Mouse (Mus musculus) small intestine, adult 2 months (tissue): Measurements from ENCODE around the gene Prkcg. TPM values are rescaled to one million over a fixed set of nuclear protein-coding genes. Genes with fewer than 3 reads are reported as not detected.

Experiments used
- H3K27ac ChIP-seq: fragments of 200-500 bp; 2 replicates; pipeline ENCODE4 v1.5.1; 2012; ENCODE audit warnings: low read depth, low read length, control low read depth, inconsistent platforms; ENCODE audit not compliant: insufficient read depth
- H3K27me3 ChIP-seq: fragments of 200-500 bp; 2 replicates; pipeline ENCODE4 v1.6.1; 2012; ENCODE audit warnings: mild to moderate bottlenecking, moderate library complexity, low read length, inconsistent platforms; ENCODE audit not compliant: control insufficient read depth, insufficient read depth
- H3K36me3 ChIP-seq: fragments of 200-500 bp; 2 replicates; pipeline ENCODE4 v1.6.1; 2012; ENCODE audit warnings: mild to moderate bottlenecking, low read length, control low read depth, inconsistent platforms; ENCODE audit not compliant: control insufficient read depth, insufficient read depth
- H3K4me1 ChIP-seq: fragments of 200-500 bp; 2 replicates; pipeline ENCODE4 v1.6.1; 2012; ENCODE audit warnings: low read length, inconsistent platforms, mixed read lengths; ENCODE audit not compliant: control insufficient read depth, insufficient read depth, insufficient read length
- H3K4me3 ChIP-seq: fragments of 200-500 bp; 2 replicates; pipeline ENCODE4 v1.5.1; 2012; ENCODE audit warnings: low read depth, mild to moderate bottlenecking, control low read depth, inconsistent platforms, low read length, moderate library complexity
- CTCF ChIP-seq: fragments of 200-500 bp; IDR thresholded peaks from 2 replicates; pipeline ENCODE4 v1.5.1; 2012; ENCODE audit warnings: low read depth, mild to moderate bottlenecking, control low read depth, inconsistent platforms, low read length, moderate library complexity, mixed read lengths; ENCODE audit not compliant: insufficient replicate concordance, insufficient read length; ENCODE audit errors: extremely low read depth
- POLR2A ChIP-seq: fragments of 200-500 bp; IDR thresholded peaks from 2 replicates; pipeline ENCODE4 v1.6.1; 2012; ENCODE audit warnings: low read depth, mild to moderate bottlenecking, control low read depth, inconsistent platforms, low read length, moderate library complexity
- WGBS: fragments of 180-500 bp; shearing (Covaris S2); methylation state at CpG from one replicate; pipeline ENCODE4 v1.1.7; 2018; 5-methylcytosine and 5-hydroxymethylcytosine counted together
- polyA plus RNA-seq: library from polyadenylated mRNA; depleted of rRNA; stranded (reverse); fragments of >200 nt; gene quantifications from 2 replicates; pipeline ENCODE4 v1.2.3, GENCODE M21; 2012

The Prkcg gene
- polyA plus RNA-seq, 1 experiment = 1.0 TPM

DNA sequence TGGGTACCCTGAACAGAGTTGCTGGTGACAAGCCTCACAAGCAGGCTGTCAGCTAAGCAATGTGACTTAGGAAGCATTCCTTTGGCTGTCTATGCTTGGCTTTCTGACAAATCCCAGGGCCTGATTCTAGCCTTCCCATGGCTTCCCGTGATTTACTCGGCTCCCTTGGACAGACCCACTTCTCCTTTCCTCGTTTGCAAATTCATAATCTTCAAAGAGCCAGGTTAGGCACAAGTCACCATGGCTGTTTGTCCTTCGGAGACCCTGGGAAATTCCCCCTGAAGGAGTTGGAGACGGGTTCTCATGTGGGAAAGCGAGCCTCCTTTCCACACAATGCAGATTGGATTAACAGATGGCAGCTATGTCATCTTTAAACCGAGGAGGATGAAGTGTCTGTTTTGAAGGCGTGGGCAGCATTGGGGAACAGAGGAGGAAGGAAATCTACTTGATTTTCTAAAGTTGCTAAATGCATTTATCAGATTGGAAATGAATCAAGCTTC lies 8.3 kb upstream of the Prkcg start:
- Histone ChIP-seq H3K4me3 (no peak overlapping the region), H3K4me1 (peaks cover 2% of the 10 kb centered on the region; the same call in 1 of the 2 replicates), H3K27me3 (no peaks in the 10 kb centered on the region), H3K36me3 (no peaks in the 10 kb centered on the region), H3K27ac (no peak overlapping the region)
- TF ChIP-seq CTCF = no peak
- no peak for TF ChIP-seq POLR2A
- WGBS = 41% methylated on average over 8 of the region's 8 CpGs

- TF ChIP-seq POLR2A = no peak
- no peak for TF ChIP-seq CTCF
- 81% methylated on average over 6 of the region's 6 CpGs for WGBS
Measured at GRCm38 (mm10) chr7:3281741-3282140, 7.2 kb upstream of the Prkcg start.

GRCm38 (mm10) chr7:3283081-3283875 lies 5.7 kb upstream of the Prkcg start:
- Histone ChIP-seq H3K4me1 (peaks cover 5% of the 10 kb centered on the region; the same call in 1 of the 2 replicates), H3K27me3 (no peaks in the 10 kb centered on the region), H3K4me3 (no peak overlapping the region), H3K27ac (no peak overlapping the region), H3K36me3 (no peaks in the 10 kb centered on the region)
- 84% methylated on average over 11 of the region's 11 CpGs for WGBS
- no peak for TF ChIP-seq CTCF
- TF ChIP-seq POLR2A = no peak

More at GRCm38 (mm10) chr7:3281741-3282140, 7.2 kb upstream of the Prkcg start:
- Histone ChIP-seq H3K4me3 (no peak overlapping the region), H3K4me1 (peaks cover 2% of the 10 kb centered on the region; the same call in 1 of the 2 replicates), H3K36me3 (no peaks in the 10 kb centered on the region), H3K27ac (0 out of 2 replicates have a peak overlapping the region, but pooled peaks have one; percentile 0), H3K27me3 (no peaks in the 10 kb centered on the region)

GRCm38 (mm10) chr7:3284604-3285003 lies 4.4 kb upstream of the Prkcg start:
- Histone ChIP-seq H3K4me1 (peaks cover 7% of the 10 kb centered on the region; the same call in 1 of the 2 replicates), H3K4me3 (no peak overlapping the region), H3K27me3 (no peaks in the 10 kb centered on the region), H3K27ac (no peak overlapping the region), H3K36me3 (no peaks in the 10 kb centered on the region)
- 46% methylated on average over 10 of the region's 10 CpGs for WGBS
- TF ChIP-seq POLR2A = no peak
- TF ChIP-seq CTCF = no peak

DNA sequence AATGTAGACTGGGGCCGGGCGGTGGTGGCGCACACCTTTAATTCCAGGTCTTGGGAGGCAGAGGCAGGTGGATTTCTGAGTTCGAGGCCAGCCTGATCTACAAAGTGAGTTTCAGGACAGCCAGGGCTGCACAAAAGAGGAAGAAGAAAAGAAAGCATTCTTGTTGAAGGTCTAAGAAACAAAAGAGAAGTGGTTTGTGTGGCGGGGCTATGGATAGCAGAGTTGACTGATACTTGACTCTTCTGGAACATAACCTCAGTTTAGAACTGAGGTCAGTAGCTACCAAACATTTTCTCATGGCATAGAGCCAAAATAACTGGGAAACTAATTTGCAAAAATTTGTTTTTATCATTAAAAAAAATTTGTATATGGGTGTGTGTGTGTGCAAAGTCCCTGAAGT lies 2.9 kb upstream of the Prkcg start:
- no peak overlapping the region for H3K27ac ChIP-seq
- no peaks in the 10 kb centered on the region for H3K36me3 ChIP-seq
- peaks cover 16% of the 10 kb centered on the region for H3K4me1 ChIP-seq
- no peak overlapping the region for H3K4me3 ChIP-seq
- H3K27me3 ChIP-seq = no peaks in the 10 kb centered on the region
- no peak for TF ChIP-seq POLR2A
- TF ChIP-seq CTCF = no peak
- 96% methylated on average over 5 of the region's 5 CpGs for WGBS

- H3K36me3 ChIP-seq = no peaks in the 10 kb centered on the region
- H3K4me3 ChIP-seq = no peak overlapping the region
- TF ChIP-seq CTCF (no peak), POLR2A (no peak)
Measured at GRCm38 (mm10) chr7:3287186-3287585, 1.8 kb upstream of the Prkcg start.

DNA sequence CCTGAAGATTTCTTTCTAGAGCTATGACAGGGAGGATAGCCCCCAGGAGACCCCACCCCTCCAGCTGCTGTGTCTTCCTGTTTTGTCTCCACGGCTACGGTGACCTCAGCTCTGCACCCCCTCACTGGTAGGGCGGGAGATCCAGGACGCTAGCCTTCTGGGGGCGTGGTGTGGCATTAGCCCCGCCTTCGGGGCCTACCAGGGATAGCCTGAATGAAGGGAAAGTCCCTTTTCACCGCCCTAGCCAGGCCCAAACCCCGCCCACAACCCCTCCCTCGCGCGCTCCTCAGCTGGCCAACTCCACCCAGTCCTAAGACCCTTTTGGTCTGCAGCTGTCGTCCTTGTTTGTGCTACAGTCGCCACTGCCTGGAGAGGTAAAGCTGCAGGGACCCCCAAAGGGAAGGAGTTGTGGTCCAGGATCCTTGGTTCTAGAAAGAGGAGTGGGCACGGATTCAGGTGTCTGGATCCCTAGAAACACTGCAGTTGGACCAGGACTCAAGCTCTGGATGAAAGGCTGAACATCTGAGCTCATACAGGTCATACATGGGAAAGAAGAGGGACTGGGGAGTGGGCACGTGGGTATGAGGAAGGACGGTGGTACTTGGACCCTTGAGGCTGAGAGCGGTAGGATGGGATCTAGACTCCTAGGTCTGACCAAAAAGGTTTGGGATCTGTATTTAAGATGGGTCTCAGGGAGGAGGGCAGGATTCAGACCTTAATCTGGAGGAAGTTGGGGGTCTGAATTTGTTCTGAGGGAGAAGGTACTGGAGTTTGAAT lies 1.5 kb downstream of the Prkcg start:
- TF ChIP-seq POLR2A = peak; percentile 33; the same call in 1 of the 2 replicates
- no peak for TF ChIP-seq CTCF
- peak overlapping the region; percentile 53 for H3K4me3 ChIP-seq
- H3K4me1 ChIP-seq = peaks cover 27% of the 10 kb centered on the region
- no peaks in the 10 kb centered on the region for H3K27me3 ChIP-seq
- 5% methylated on average over 18 of the region's 18 CpGs for WGBS
- no peaks in the 10 kb centered on the region for H3K36me3 ChIP-seq
- peak overlapping the region; percentile 67 for H3K27ac ChIP-seq

More at GRCm38 (mm10) chr7:3287186-3287585, 1.8 kb upstream of the Prkcg start:
- 32% methylated on average over 7 of the region's 7 CpGs for WGBS
- Histone ChIP-seq H3K27ac (peak overlapping the region; percentile 39; the same call in 1 of the 2 replicates), H3K4me1 (peaks cover 20% of the 10 kb centered on the region), H3K27me3 (no peaks in the 10 kb centered on the region)
